Mouse (Mus musculus) forebrain, embryonic 15.5 days (tissue): ENCODE data around the gene D130040H23Rik. TPM values are rescaled to one million over a fixed set of nuclear protein-coding genes. Genes with fewer than 3 reads are reported as not detected.
"Not testable (repeated sequence)": the region's sequence is repeated elsewhere in the genome, so short reads cannot be mapped to it uniquely, and the experiment has no call there.

Source experiments
- ATAC-seq: fragments of 200-750 bp; cut with Nextera tagmentation; replicated peaks from 2 replicates; pipeline ENCODE4 v1.8.0; 2017; ENCODE audit warnings: mild to moderate bottlenecking, moderate TSS enrichment, moderate library complexity
- H3K27ac ChIP-seq: fragments of 300-500 bp; sonication (generic); replicated peaks from 2 replicates; pipeline ENCODE4 v1.5.1; 2015; ENCODE audit warnings: mild to moderate bottlenecking, inconsistent platforms
- H3K27me3 ChIP-seq: fragments of 300-500 bp; sonication (generic); 2 replicates; pipeline ENCODE4 v1.6.1; 2015; ENCODE audit warnings: inconsistent platforms
- H3K36me3 ChIP-seq: fragments of 300-500 bp; sonication (generic); 2 replicates; pipeline ENCODE4 v1.6.1; 2015; ENCODE audit warnings: mild to moderate bottlenecking, inconsistent platforms
- H3K4me1 ChIP-seq: fragments of 300-500 bp; sonication (generic); 2 replicates; pipeline ENCODE4 v1.6.1; 2015; ENCODE audit warnings: inconsistent platforms
- H3K4me2 ChIP-seq: fragments of 300-500 bp; sonication (generic); replicated peaks from 2 replicates; pipeline ENCODE4 v1.6.1; 2015; ENCODE audit warnings: mild to moderate bottlenecking, inconsistent platforms
- H3K4me3 ChIP-seq: fragments of 300-500 bp; sonication (generic); 2 replicates; pipeline ENCODE4 v1.5.1; 2015; ENCODE audit warnings: mild to moderate bottlenecking, inconsistent platforms
- H3K9ac ChIP-seq: fragments of 300-500 bp; sonication (generic); replicated peaks from 2 replicates; pipeline ENCODE4 v1.6.1; 2015; ENCODE audit warnings: mild to moderate bottlenecking, inconsistent platforms
- H3K9me3 ChIP-seq: fragments of 300-500 bp; sonication (generic); 2 replicates; pipeline ENCODE4 v1.6.1; 2016; ENCODE audit warnings: inconsistent platforms
- WGBS: fragments of 180-500 bp; shearing (Covaris S2); methylation state at CpG from one replicate; pipeline ENCODE4 v1.1.7; 2015; ENCODE audit warnings: mixed read lengths; 5-methylcytosine and 5-hydroxymethylcytosine counted together
- polyA plus RNA-seq: library from polyadenylated mRNA; unstranded; fragments of >200 nt; fragmentation: Nextera tagmentation; extraction: Ambion mirVana; gene quantifications from 2 replicates; pipeline ENCODE4 v1.2.1, GENCODE M21; 2015

Gene D130040H23Rik
- 12.0 and 13.4 TPM in 2 replicates for polyA plus RNA-seq

DNA sequence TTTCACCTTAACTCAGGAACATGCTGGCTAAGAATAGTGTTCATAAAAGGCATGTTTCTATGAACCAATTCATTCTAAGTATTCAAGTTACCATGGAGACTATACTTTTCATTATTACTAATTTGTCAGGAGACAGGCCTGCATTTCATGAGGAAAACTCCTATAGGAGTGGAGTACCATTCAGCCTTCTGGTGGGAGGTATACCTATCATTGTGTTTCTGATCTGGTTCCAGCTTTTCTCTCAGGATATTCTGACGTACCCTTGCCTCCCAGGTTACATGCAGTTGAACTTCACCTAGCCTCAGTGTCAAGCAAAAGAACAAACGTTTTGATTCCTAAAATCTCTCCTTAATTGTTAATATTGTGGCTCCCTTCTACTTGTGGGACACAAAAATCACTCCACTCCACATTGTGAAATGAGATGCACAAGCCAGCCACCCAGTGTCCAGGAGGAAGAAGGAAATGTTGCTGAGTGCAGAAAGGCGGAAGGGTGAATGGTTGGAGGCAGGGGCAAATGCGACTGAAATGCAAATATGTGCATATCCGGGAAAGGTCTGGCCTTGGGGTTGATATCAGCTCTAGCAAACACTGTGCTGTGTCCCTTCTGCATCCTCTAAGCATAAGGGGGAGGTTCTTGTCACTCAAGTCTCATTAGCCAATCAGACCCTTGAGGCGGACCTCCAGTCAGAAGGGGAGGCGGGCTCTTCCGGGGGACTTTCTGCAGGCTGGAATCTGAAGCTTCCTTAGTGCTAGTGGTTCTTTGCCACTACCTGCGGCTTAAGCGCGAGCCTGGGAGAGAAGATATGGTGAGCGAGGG is at the start of gene D130040H23Rik:
D130040H23Rik (plus strand) TSS at position 695 of the 817 bp plus-strand sequence.
- peak within 1 kb of the TSS; percentile 85 for H3K9ac ChIP-seq
- peaks cover 8% of the 10 kb centered on the region for H3K36me3 ChIP-seq
- H3K4me1 ChIP-seq, result peaks cover 17% of the 10 kb centered on the region
- ATAC-seq, result peak; percentile 100
- H3K9me3 ChIP-seq, result peaks cover 2% of the 10 kb centered on the region; the same call in 1 of the 2 replicates
- 6% methylated on average over 12 of the region's 12 CpGs for WGBS
- H3K4me3 ChIP-seq, result peak within 1 kb of the TSS; percentile 60
- no peaks in the 10 kb centered on the region for H3K27me3 ChIP-seq
- H3K4me2 ChIP-seq, result peak within 1 kb of the TSS; percentile 63
- H3K27ac ChIP-seq, result peak within 1 kb of the TSS; percentile 92

DNA sequence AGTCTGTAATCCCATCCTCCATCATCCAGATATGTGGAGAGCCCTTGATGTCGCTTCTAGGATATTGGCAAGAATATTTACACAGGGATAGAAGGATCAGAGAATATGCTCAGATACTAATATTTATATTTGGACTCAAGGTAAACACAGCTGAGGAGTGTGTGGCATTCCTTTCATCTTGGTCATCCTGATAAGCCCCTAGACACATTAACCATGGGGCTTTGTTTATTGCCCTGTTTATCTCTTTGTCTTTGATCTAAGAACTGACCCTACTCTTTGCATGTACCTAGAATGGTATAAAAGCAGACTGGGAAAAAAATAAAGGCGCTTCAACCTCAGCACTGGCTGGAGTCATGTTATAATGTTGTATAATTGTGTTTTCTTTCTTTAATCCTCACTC is 28.3 kb upstream of the D130040H23Rik start:
- Histone ChIP-seq H3K9ac (no peak overlapping the region), H3K27me3 (no peaks in the 10 kb centered on the region), H3K27ac (no peak overlapping the region), H3K4me1 (no peaks in the 10 kb centered on the region), H3K4me2 (no peak overlapping the region), H3K36me3 (no peaks in the 10 kb centered on the region), H3K9me3 (no peaks in the 10 kb centered on the region), H3K4me3 (no peak overlapping the region)
- ATAC-seq, result no peak
- WGBS, result 94% methylated on average over 2 of the region's 2 CpGs

DNA sequence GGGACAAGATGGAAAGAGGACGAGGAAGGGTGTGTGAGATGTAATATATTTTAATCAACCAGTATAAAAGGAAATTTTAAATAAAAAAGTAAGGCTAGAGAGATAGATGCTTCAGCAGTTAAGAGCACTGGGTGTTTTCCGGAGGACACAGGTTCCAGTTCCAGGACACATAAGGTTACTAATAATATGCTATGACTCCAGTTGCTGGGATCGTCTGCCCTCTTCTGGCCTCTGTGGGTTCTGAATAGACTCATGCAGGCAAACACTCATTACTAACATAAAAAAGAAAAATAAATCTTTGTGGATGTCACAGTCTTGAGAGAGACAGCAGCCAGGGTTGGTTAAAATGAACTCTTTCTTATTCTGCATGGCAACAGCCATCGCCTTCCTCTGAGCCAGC is 2.4 kb upstream of the D130040H23Rik start:
- Histone ChIP-seq H3K9ac (no peak overlapping the region), H3K27me3 (no peaks in the 10 kb centered on the region), H3K36me3 (no peaks in the 10 kb centered on the region), H3K27ac (no peak overlapping the region), H3K4me1 (peaks cover 17% of the 10 kb centered on the region), H3K4me2 (no peak overlapping the region), H3K9me3 (no peaks in the 10 kb centered on the region), H3K4me3 (no peak overlapping the region)
- ATAC-seq, result no peak
- 67% methylated on average over 4 of the region's 4 CpGs for WGBS

DNA sequence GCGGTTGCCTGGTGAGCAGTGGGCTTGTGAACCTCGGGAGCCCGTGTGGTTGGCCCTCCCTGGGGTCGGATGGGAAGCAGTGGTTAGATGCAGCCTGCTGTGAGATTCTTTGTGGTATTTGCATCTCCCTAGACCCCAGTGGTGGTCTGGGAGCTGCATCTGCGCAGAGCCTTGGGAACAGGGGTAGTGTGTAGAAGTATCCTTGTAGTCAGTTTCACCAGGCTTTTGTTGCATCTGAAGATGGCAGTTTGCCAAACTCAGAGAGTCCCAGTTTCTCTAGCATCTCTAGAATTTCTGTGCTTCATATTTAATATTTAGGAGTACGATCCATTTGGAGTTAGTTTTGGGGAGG is 299 bp downstream of the D130040H23Rik start:
- Histone ChIP-seq H3K4me2 (peak overlapping the region; percentile 63), H3K36me3 (peaks cover 12% of the 10 kb centered on the region), H3K9me3 (peaks cover 6% of the 10 kb centered on the region; the same call in 1 of the 2 replicates), H3K27ac (peak overlapping the region; percentile 92), H3K4me1 (peaks cover 17% of the 10 kb centered on the region), H3K4me3 (peak overlapping the region; percentile 60), H3K27me3 (no peaks in the 10 kb centered on the region), H3K9ac (peak overlapping the region; percentile 85)
- peak; percentile 93 for ATAC-seq
- WGBS, result 14% methylated on average over 6 of the region's 6 CpGs

GRCm38 (mm10) chr8:69272435-69272834 is 1.6 kb downstream of the D130040H23Rik start:
- no peak for ATAC-seq
- 88% methylated on average over 6 of the region's 6 CpGs for WGBS
- peaks cover 16% of the 10 kb centered on the region for H3K36me3 ChIP-seq
- H3K27me3 ChIP-seq, result no peaks in the 10 kb centered on the region
- H3K4me3 ChIP-seq, result no peak overlapping the region
- no peak overlapping the region for H3K27ac ChIP-seq
- no peak overlapping the region for H3K4me2 ChIP-seq
- peaks cover 17% of the 10 kb centered on the region for H3K4me1 ChIP-seq
- no peak overlapping the region for H3K9ac ChIP-seq
- H3K9me3 ChIP-seq, result peaks cover 14% of the 10 kb centered on the region

DNA sequence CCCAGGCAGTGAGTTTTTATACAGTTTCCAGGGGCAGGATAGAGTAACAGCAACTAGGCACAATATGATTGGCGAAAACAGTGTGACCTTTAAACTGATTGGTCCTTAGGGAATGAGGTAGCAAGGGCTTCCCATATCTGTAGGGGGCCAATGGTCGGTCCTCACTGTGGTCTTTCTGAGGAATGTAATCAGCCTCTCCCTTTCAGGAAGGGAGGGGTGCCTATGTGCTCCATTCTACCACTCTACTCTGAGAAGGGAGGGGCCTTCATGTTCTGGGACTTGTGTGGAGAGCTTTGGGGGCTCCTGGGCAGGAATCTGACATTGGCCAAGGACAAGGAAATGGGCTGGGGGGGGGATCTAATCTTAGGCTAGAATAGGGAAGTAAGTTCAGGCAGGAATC is 53.9 kb downstream of the D130040H23Rik start:
- no peak for ATAC-seq
- Histone ChIP-seq H3K4me2 (no peak overlapping the region), H3K9ac (no peak overlapping the region), H3K27me3 (no peaks in the 10 kb centered on the region), H3K4me1 (no peaks in the 10 kb centered on the region), H3K36me3 (peaks cover 3% of the 10 kb centered on the region; the same call in 1 of the 2 replicates), H3K27ac (no peak overlapping the region), H3K4me3 (no peak overlapping the region), H3K9me3 (no peaks in the 10 kb centered on the region)
- 88% methylated on average over 2 of the region's 2 CpGs for WGBS

- Histone ChIP-seq H3K4me3 (peak overlapping the region; percentile 39), H3K4me1 (no peaks in the 10 kb centered on the region), H3K36me3 (no peaks in the 10 kb centered on the region), H3K27ac (no peak overlapping the region), H3K4me2 (peak overlapping the region; percentile 60), H3K9ac (peak overlapping the region; percentile 58), H3K27me3 (no peaks in the 10 kb centered on the region), H3K9me3 (no peaks in the 10 kb centered on the region)
- ATAC-seq, result peak; percentile 91
- 9% methylated on average over 24 of the region's 24 CpGs for WGBS
These were observed 57.7 kb downstream of the D130040H23Rik start for GRCm38 (mm10) chr8:69328301-69329288.

- Histone ChIP-seq H3K9ac (peak overlapping the region; percentile 58), H3K4me3 (peak overlapping the region; percentile 39), H3K4me2 (peak overlapping the region; percentile 60)
- WGBS, result 58% methylated on average over 6 of the region's 6 CpGs
- H3K36me3 ChIP-seq, H3K27ac ChIP-seq, H3K4me1 ChIP-seq, ATAC-seq, H3K9me3 ChIP-seq, H3K27me3 ChIP-seq: not testable (repeated sequence)
These were observed 58.4 kb downstream of the D130040H23Rik start for GRCm38 (mm10) chr8:69329289-69329688.

Other genes starting within 250 kb of the D130040H23Rik start
- 15.2 and 17.3 TPM in 2 replicates for gene Zfp930, start 62.0 kb upstream of the D130040H23Rik start, polyA plus RNA-seq
- gene Gm9495, start 182.5 kb downstream of the D130040H23Rik start, polyA plus RNA-seq, result not detected in 2 replicates